Mouse (Mus musculus) bone marrow macrophage, adult 2 months (primary cell): ENCODE measurements around the gene Zranb2.

Source experiments
- CTCF ChIP-seq: IDR thresholded peaks from 2 replicates; pipeline ENCODE4 v1.5.1; 2012; ENCODE audit warnings: low read depth, mild to moderate bottlenecking, low read length, moderate library complexity
- POLR2A ChIP-seq: IDR thresholded peaks from 2 replicates; pipeline ENCODE4 v1.6.1; 2012; ENCODE audit warnings: mild to moderate bottlenecking, low read depth, low read length, borderline replicate concordance

- TF ChIP-seq CTCF, result no peak
- TF ChIP-seq POLR2A, result no peak
These were observed 13.5 kb upstream of the Zranb2 start for GRCm38 (mm10) chr3:157520433-157520832.
